Mouse (Mus musculus): Measurements from ENCODE around the gene Osbpl5.

Gene Osbpl5

DNA sequence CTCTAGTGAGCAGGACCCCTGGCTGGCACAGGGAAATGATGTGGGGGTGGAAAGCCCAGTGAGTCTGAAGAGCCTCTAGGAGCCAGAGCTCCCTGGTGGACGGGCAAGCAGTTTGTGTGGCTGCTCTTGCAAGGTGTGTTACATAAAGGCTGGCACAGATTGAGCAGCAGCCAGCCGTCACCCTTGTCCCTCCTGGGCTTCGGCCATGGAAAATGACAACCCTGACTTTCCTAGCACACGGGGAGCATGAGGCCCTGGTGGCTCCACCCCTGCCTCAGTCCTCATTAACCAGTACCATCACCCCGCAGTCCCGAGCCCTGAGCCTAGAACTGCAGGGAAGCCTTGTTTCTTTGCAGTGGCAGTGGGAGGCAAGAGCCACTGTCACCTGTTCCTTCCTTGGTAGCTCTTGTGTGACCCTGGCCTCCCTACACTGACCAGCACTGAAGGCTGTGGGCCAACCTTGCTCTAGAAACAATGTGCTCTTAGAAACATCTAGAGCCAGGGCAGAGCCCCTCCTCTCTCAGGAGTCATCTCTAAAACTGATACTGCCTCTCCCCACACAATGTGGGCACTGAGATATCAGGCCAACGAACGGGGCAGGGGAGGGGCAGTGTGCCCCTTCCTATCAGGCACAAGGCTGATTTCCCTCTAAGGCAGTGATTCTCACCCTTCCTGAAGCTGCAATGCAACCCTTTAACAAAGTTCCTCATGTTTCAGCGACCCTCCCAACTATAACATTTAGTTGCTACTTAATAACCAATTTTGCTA, 1.2 kb downstream of the Osbpl5 start:
- no peak for DNase-seq (ENCODE audit: low read depth, low spot score)

DNA sequence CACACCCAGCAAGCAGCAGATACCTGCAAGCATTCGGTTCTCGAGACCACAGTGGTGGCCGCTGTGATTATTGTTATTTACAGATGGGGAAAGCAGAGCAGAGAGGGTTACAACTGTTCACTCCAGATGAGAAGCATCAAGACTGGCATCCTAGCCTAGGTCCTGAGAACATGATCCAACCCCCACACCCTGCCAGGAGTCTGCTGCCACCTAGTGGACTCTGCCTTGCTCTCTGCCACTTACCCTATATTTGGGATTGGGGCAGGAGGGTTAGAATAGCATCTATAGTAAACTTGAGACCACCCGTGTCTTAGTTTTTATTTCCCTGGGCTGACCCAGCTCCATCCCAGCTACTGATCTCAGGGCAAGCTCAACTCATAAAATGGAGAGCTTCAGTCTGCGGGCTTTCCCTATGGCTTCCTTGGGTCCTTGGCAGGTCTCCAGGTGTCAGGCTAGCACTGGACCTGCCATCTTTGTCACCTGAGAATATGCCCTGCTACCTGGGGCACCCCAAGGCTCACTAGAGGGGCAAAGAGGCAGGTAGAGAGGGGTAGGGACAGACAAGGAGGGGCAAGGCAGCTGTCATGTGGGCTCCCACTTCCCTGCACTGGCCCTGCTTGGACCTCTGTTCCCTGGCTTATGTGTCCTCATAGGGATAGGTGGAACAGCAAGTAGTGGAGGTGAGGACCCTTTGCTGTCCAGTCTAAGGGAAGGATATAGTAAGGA, 2.6 kb downstream of the Osbpl5 start:
- peak; percentile 72 for DNase-seq (ENCODE audit: low read depth, low spot score)

DNA sequence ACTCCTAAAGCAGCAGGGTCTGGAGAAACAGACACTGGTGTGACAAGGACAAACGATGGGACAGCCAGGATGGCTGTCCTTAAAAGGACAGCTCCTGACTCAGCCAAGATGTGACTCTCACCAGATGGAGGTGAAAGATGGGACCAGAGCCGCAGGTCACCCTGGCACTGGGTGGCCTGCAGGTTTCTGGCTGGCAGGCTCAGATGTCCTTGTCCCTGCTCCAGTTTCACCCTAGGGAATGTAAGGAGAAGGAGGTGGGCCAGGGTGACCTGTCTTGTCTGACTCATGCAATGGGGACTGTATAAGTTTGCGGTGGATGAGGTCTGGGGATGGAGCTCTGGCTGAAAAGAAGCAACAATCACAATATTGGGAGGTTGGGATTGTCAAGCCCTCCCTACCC, 4.2 kb downstream of the Osbpl5 start:
- DNase-seq (ENCODE audit: low read depth, low spot score) = peak; percentile 0

DNA sequence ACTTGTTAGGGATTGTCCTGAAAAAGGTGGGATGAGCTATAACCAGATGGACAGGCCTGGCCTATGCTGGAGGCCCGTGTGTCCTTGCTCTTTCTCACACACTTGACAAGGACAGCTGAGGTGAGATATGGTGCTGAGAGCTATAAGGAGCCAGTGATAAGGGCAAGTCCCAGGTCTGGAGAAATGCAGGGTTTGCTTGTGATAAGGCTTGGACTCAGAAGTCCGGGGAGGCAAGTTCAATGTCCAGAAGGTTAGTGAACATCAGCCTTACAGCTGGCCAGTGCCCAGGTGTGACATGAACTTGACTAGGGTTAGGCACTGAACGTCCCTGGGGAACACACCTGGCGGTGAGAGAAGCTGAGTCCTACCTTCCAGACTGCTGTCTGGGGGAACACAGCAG, 4.7 kb downstream of the Osbpl5 start:
- DNase-seq (ENCODE audit: low read depth, low spot score) = peak; percentile 0

DNA sequence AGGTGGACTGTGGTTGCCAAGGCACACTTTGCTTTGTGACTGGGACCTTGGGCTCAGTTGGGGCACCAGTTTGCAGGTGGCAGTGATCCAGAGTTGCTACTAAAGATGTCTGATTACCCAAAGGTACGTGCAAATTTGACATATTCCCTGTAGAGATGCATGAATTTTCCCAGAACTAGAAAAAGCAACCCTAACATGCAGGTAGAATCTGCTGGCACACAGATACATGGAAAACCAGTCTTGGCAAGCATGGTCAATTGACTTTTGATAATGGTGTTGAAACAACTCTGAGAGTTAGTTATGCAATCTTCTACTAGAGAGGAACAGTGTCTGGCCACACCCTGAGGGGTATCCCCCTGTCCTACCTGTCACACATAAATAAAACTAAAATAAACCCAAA, 5.4 kb downstream of the Osbpl5 start:
- no peak for DNase-seq (ENCODE audit: low read depth, low spot score)

DNA sequence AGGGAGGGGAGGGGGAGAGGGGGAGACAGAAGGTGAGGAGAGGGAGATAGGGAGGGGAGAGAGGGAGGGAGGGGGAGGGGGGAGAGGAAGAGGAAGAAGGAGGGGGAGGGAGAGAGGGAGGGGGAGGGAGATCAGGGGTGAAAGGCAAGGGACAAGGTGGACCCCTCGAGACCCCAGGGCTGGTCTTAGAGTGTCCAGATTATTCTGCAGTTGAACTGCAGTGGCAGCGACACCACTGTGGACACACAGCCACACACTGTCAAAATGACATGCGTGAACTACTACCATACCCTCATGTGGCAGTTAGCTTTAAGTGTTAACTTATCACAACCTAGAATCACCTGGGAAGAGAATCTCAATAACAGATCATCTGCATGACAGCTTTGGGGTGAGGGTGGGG, 7.7 kb downstream of the Osbpl5 start:
- DNase-seq (ENCODE audit: low read depth, low spot score) = no peak

DNA sequence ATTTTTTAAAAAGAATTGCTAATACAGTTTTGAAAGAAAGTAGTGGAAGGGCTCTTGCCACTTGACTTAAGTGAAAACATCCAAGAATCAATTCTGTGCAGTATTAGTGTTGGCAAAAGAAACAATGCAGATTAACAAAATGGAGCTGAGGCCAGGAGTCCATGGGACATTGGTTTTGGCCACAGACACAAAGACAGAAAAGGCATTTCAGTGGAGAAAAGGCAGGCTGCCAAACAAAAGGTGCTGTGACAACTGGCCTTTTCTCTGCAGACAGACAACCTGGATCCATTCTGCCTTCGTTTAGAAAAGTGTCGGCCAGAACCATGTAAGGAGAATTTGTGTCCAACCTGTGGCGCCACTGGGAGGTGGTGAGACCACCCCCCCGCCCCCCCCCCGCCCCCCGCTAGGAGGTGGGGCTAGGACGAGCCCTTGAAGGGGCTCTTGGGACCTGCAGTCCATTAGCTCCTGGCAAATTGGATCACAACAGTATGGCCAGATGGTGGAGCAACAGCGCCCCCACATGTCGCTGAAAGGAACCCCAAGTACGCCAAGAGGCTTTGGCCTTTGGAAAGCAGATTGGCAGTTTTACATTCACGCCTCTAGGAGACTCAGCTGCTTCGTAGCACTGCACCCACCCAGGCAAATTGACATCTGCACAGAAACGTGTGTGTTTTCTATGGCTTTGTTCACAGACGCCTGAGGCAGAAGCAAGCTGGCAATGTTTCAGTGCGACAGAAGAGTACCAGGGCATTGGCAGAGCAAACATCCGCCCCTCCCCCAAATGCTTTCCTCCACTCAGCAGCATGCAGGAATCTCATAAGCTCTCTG, 8.5 kb downstream of the Osbpl5 start:
- DNase-seq (ENCODE audit: low read depth, low spot score) = peak; percentile 81

DNA sequence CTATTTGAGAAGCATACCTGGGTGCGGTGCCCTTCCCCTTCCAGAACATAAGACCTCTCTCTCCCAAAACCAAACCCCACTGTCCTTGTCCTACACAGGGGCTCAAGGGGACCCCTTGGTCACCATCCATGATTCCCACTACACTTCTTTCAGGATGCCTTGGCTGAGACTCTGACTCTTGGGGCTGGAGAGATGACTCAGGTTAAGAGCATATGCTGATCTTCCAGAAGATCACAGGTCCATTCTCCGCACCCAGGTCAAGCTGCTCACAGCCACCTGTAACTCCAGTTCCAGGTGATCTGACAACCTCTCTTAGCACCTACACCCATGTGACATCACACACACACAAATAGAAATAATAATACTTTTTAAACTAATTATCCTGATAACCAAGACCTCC, 16.1 kb downstream of the Osbpl5 start:
- DNase-seq (ENCODE audit: low read depth, low spot score) = no peak

DNA sequence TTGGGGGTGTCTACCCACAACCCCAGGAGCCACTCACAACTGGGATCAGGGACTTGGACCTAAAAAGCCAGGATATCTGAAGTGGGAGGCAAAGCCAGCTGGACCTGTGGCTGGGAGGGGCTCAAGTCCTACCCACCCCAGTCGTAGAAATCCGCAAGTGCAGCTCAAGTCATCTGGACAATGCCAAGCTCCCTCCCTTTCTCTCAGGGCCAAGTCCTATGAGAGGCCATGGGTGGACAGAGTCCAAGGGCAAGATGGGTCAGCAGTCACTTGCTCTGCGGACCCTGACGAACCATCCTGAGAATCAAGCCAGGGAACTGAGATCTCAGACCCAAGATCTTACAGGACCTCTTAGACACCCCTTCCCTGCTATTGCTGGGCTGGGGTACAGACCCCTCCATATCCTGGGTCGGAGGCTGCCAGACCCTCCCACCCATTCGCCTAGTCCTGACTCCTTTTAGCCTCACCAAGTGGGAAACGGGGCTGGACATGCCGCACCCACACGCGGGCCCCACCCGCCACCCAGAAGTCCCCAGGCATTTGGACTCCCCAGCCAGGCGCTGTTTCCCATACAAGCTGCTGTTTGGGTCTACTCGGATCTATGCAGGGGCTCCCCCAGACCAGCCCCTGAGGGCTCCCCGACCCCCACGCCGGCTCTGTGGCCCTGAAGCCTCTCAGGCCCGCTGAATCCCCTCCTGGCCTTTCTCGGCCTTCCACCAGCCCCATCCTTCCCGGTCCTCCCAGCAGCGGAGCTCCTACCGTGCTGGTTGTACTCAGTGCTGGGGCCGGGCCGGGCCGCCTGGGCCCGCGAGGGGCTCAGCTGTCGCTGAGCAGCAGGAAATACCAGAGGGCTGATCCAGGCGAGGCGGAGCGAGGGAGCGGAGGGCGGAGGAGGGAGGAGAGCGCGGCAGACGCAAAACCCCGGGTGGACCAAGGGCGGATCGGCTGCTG, 17.0 kb downstream of the Osbpl5 start:
- DNase-seq (ENCODE audit: low read depth, low spot score) = peak; percentile 62

DNA sequence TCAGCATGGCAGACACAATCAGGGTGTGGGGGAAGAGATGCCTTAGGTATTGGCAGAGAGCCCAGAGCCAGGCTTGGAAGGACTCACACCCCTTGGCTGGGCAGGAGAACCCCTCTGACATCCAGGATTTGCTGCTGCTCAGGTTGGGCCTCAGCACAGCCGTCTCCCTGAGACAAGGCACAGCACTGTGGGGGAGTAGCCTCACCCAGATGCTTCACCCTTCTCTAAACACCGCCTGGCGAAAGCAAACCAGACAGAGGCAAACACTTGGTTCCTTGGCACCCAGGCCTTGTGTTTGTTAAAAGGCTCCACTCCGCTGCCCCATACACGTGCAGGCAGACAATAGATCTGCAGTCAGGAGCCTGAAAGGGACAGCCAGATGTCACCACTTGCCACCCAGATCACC, 18.2 kb downstream of the Osbpl5 start:
- no peak for DNase-seq (ENCODE audit: low read depth, low spot score)

DNA sequence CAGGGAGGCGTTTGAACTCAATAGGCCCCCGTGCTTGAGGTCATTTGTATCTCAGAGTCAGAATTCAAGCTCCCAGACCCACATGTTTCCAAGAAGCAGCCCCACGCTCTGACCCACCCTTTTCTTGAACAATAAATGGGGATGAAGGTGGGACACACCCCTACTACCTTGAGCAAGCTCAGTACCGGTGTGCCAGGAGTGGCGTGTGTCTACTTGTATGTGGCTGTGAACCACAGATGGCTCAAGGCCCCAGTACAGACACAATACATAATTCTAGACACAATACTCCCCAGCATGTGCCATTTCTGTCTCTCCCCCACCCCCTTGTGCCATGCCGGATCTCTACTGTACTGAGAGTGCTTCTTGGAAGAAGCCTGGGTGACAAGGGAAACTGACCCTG, 18.6 kb downstream of the Osbpl5 start:
- no peak for DNase-seq (ENCODE audit: low read depth, low spot score)

DNA sequence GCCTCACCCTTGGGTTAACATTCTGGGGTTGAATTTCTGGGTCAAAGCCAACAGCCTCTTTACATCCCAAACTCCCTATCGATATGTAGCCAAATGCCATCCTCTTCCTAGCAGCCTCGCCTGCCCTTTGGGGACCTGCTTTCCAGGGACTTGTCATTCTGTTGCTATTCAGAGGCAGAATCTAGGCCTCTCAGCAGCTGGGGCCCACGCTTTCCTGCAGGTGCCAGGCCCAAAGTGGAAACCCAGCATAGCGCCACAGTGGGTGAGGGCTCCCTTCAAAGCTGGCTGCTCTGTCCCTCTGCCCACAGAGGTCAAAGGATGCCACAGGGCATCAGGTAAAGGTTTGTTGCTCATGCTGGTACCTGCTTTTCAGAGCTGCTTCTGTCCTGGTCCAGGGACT, 23.0 kb downstream of the Osbpl5 start:
- DNase-seq (ENCODE audit: low read depth, low spot score) = no peak

DNA sequence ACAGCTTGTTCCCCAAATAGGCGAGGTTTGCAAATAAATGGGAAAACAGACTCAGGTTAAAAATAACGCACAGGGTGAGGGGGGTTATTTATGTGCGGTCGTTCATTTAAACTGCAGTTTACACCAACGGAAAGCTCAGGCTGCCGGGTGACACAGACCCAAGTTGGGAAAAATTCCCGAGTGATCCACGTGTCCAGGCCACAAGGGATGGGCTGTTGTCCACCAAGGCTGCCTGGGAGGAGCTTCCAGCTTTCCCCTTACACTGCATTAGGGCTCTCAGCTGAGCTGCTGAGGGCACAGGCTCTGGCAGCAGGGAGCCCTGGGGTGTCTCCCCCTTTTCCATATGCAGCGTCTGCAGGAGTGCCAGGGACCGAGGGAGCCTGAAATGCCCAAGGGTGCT, 26.9 kb downstream of the Osbpl5 start:
- DNase-seq (ENCODE audit: low read depth, low spot score) = no peak

DNA sequence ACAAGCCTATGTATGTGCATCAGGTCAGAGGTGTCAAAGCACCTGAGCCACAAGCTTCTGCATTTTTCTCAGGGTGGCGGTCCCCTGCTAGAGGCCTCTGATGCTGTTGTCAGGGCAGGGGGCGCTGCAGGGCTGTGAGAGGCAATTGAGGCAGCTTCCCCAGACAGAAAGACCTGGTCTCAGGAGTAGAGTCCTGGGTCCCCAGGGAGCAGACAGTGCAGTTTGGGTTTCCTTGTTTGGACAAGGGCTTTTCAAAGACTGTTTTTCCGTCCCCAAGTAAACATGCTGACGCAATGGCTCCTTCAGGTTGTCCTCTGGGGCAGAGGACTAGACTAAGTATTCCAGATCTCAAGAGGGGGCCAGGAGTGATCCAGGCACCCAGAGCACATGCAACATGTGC, 30.4 kb downstream of the Osbpl5 start:
- DNase-seq (ENCODE audit: low read depth, low spot score) = no peak

DNA sequence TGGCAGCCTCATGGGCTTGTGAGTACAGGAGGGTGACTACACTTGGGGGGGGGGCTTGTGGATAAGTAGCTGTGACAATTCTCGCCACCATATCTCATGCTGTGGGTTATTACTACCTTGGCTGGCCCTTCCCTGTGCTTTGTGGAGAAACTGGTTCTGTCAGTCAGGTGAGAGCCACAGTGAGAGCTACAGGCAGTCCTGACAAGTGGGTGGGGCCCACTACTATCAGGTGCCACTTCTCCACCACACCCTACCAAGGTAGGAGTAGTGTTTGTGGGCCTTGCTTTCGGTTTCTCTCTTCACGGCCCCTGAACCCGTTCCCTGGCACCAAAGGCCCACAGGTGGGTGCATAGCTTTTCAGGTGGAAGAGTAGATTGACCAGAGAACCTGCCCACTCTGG, 32.9 kb downstream of the Osbpl5 start:
- peak; percentile 22 for DNase-seq (ENCODE audit: low read depth, low spot score)

DNA sequence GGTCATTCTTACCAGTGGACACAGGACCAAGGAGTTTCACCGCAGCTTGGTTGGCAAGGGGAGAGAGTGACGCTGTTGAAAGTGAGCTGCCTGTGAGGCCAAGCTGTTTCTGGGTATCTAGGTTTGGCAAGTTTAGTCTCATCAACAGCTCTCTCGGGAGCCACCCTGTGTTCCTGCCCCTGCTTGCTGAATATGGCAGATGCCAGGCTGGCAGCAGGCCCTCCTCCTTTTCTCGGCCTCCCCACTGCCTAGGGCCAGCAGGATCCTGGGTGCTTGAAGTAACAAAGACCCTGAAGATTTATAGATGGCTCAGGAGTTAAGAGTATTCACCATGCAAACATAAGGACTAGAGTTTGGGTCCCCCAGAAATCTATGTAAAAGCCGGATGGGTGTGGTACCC, 34.1 kb downstream of the Osbpl5 start:
- DNase-seq (ENCODE audit: low read depth, low spot score) = no peak

DNA sequence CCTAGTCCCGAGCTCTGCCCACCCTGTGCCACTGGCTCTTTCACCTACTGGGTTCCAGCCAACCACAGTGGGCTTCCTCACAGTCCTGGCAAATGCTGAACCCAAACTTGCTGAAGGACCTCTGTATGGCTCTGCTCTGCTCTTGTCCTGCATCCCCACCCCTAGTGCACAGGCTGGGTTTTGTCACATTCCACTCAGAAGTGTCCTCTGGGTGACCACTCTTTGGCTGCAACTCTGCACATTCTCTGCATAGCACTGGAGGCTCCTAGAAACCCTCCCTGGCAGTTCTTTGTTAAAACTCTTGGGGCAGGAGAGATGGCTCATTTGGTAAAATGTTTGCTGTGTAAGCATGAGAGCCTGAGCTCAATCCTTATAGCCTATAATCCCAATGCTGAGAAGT, 39.0 kb downstream of the Osbpl5 start:
- no peak for DNase-seq (ENCODE audit: low read depth, low spot score)

DNA sequence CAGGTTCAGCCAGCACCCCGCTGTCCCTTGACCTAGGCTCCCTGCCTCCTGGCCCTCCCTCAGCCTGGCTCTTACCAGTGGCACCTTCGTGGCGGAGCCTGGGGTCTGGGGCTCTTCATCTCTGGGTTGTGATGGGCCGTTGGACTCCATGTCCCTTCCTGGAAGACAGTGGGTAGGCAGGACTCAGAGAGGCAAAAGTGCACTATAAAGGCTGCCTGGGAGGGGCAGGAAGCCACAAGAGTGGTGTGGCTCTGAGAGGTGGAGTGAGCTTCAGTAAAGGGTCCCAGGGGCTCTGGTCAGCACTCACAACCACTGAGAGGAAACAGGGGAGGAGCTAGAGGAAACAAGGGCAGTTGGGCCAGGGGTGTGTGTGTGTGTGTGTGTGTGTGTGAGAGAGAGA, 43.4 kb downstream of the Osbpl5 start:
- DNase-seq (ENCODE audit: low read depth, low spot score) = peak; percentile 63

DNA sequence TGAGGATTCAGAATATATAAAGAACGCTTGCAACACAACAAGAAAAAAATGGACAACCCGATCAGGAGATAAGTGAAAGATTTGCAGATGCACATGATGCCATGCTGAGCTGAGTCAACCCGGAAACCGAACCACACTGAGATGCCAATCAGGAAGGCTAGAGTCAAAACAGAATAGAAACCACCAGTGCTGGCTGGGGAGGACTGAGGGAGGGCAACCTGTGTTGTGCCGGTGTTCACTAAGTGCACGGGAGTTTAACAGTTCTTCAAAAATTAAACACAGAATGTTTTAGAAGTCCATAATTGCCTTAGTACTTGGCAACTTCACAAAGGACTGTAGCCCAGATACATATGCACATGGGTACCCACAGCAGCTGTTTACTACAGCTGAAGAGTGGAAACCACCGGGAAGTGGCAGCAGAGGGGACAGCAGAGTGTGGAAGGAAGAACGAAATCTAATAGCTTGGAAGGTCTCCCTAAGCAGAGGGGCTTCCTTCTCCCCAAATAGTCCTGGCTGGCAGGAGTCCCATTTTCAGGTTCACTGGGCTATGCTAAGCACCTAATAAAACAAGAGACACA, 43.9 kb downstream of the Osbpl5 start:
- peak; percentile 83 for DNase-seq (ENCODE audit: low read depth, low spot score)

DNA sequence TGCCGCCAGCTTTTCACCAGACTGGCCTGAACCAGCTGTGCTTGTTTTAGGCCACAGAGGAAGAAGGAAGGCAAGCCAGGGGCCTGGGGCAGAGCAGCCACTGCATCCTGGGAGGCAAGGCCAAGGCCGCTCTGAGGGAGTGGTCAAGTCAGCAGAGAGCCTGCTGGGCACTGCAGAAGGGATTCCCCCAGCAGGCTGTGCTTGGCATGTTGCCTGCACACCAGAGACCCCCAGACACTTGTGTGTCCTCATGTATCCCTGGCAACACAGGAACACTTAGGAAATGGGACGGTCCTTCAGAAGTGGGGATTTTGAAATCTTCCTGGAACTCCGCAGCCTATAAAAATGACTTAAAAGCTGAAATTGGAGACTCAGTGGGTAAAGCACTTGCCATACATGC, 44.8 kb downstream of the Osbpl5 start:
- no peak for DNase-seq (ENCODE audit: low read depth, low spot score)

DNA sequence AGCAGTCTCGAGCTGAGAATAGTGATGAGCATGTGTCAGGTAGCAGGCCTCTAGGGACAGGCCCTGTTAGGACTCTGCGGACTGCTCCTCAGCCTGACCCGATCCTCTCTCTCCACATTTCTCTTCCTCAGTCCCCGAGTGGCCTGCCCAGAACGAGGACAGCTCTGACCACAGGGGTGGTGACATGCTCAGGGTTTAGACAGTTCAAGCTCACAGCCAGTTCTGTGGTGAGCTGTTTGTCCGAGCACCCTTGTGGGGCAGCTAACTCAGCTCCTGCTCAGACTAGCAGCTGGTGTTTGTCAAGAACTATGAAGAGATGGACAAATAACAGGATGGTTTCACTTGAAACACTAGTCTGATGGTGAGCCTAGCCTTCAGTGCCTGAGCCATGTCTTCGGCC, 45.4 kb downstream of the Osbpl5 start:
- no peak for DNase-seq (ENCODE audit: low read depth, low spot score)

All from CD4-positive helper T cell, adult 2 months (primary cell).